Mouse (Mus musculus) effector memory CD4-positive, alpha-beta T cell, adult 7 months (primary cell): ENCODE data around the gene Resp18. TPM values are rescaled to one million over a fixed set of nuclear protein-coding genes. Genes with fewer than 3 reads are reported as not detected.

ENCODE experiments used
- polyA plus RNA-seq: library from polyadenylated mRNA; unstranded; fragments of 100-300 nt; shearing (Covaris generic); gene quantifications from one replicate; pipeline ENCODE4 v1.2.1, GENCODE M21; 2017

Resp18 gene
- polyA plus RNA-seq = not detected

DNA sequence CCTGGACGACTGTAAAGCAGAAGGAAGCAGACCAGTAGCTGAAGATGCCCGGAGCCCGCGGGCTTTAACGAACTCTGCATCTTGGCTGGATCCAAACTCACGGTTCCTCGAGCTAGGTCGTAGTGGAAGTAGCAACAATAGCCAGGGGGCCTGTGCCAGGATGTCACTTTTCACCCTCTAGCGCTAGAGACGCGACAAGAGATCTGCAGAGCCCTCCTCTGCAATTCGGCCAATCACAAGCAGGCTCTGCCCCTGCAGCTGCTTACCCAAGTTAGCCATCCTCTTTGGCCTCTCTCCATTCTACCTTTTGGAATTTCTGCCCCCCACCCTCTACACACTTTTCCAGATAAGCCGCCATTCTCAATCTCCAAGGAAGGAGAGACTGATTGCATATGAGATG lies at the start of gene Resp18:
Resp18 (minus strand) TSS at position 188 of the 400 bp plus-strand sequence.

DNA sequence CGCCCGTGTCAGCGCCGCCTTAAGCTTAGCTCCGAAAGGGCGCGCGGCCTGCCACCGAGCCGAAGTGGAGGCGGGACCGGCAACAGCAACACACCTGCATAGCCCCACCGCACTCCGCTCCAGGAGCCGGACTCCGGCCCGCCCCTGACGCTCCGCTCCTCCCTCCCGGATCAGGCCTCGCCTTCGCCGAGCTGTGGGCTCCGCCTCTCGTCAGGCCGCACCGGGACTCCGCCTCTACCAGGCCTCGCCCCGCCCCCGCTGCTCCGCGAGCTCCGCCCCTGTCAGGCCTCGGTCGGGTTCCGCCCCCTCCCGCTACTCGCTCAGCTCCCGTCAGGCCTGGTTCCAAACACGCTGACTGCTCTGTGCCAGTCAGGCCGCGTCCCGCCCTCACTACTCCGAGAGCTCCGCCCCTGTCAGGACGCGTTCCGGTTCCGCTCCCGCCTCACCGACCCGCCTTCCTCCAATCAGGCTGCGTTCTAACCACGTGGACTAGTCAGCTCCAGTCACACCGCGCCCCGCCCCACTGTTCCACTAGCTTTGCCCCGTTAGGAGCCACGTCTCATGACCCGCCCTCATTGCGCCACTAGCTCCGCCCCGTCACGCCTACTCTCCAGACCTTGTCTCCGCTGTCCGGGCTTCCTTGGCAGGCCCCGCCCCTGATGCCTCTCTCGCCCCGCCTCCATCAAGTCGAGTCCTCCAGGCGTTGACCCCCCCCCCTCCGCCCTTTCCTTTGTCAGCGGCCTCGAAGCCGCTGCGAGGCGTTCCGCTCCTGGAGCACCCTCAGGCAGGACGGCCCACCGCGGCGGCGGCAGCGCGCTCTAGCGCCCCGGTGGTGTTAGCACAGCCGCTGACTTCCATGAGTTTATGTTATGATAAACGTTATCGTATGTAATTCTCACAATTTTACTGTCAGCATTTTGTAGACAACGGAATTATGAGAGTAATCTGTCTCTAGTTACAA lies 39.3 kb upstream of the Resp18 start, which contains the start of gene Dnpep:
Dnpep (minus strand) TSS at position 750 of the 961 bp plus-strand sequence.

GRCm38 (mm10) chr1:75264091-75264880 lies 13.9 kb downstream of the Resp18 start, which contains the start of gene Ptprn:
Gene Ptprn (minus strand): TSS chr1:75264502.

GRCm38 (mm10) chr1:75236117-75237050 lies 41.8 kb downstream of the Resp18 start, which contains the start of gene Dnajb2:
Gene Dnajb2 (plus strand): TSS chr1:75236406.

GRCm38 (mm10) chr1:75231664-75232152 lies 46.5 kb downstream of the Resp18 start, which contains the start of gene A630095N17Rik:
Gene A630095N17Rik (minus strand): TSS chr1:75232102.

Other genes starting within 250 kb of the Resp18 start
- gene Nhej1, start 153.2 kb downstream of the Resp18 start, polyA plus RNA-seq = 6.5 TPM
- 0.30 TPM for gene Slc23a3, start 144.5 kb downstream of the Resp18 start, polyA plus RNA-seq
- 159 TPM for gene Cnppd1, start 135.7 kb downstream of the Resp18 start, polyA plus RNA-seq
- 86.1 TPM for gene Retreg2, start 135.6 kb downstream of the Resp18 start, polyA plus RNA-seq
- 76.0 TPM for gene Zfand2b, start 109.8 kb downstream of the Resp18 start, polyA plus RNA-seq
- 3.3 TPM for gene Abcb6, start 98.0 kb downstream of the Resp18 start, polyA plus RNA-seq
- gene Ankzf1, start 86.3 kb downstream of the Resp18 start, polyA plus RNA-seq = 19.0 TPM
- gene Atg9a, start 86.2 kb downstream of the Resp18 start, polyA plus RNA-seq = 17.3 TPM
- 7.4 TPM for gene Glb1l, start 67.6 kb downstream of the Resp18 start, polyA plus RNA-seq
- 59.4 TPM for gene Stk16, start 67.6 kb downstream of the Resp18 start, polyA plus RNA-seq
- gene Tuba4a, start 58.5 kb downstream of the Resp18 start, polyA plus RNA-seq = 208 TPM
- not detected for gene A630095N17Rik, start 46.3 kb downstream of the Resp18 start, polyA plus RNA-seq
- gene Dnajb2, start 42.0 kb downstream of the Resp18 start, polyA plus RNA-seq = 109 TPM
- 0.13 TPM for gene Ptprn, start 13.9 kb downstream of the Resp18 start, polyA plus RNA-seq
- 42.9 TPM for gene Dnpep, start 39.6 kb upstream of the Resp18 start, polyA plus RNA-seq
- gene Des, start 81.9 kb upstream of the Resp18 start, polyA plus RNA-seq = not detected
- 0.59 TPM for gene Speg, start 96.9 kb upstream of the Resp18 start, polyA plus RNA-seq
- gene Gmppa, start 157.5 kb upstream of the Resp18 start, polyA plus RNA-seq = 97.2 TPM
- gene Asic4, start 172.0 kb upstream of the Resp18 start, polyA plus RNA-seq = not detected
- gene Chpf, start 200.9 kb upstream of the Resp18 start, polyA plus RNA-seq = 31.4 TPM
- 3.5 TPM for gene Tmem198, start 201.1 kb upstream of the Resp18 start, polyA plus RNA-seq
- 1.9 TPM for gene Obsl1, start 228.0 kb upstream of the Resp18 start, polyA plus RNA-seq
- gene Inha, start 228.7 kb upstream of the Resp18 start, polyA plus RNA-seq = not detected
- 32.1 TPM for gene Stk11ip, start 243.1 kb upstream of the Resp18 start, polyA plus RNA-seq